Mouse (Mus musculus) cortical plate, adult 2 months (tissue): ENCODE measurements at regions not wholly inside any gene's neighbourhood (a gene's known extent, or its start where the extent isn't known, plus 50 kb on each side); places are given as distances from the start of the nearest gene placed in this dataset.

Experiments used
- H3K27ac ChIP-seq: fragments of 200-500 bp; 2 replicates; pipeline ENCODE4 v1.5.1; 2012; ENCODE audit warnings: low read length, control low read depth, inconsistent platforms; ENCODE audit not compliant: insufficient read depth
- H3K4me1 ChIP-seq: fragments of 200-500 bp; 2 replicates; pipeline ENCODE4 v1.6.1; 2011; ENCODE audit warnings: low read length; ENCODE audit not compliant: control insufficient read depth, insufficient read depth
- H3K4me3 ChIP-seq: fragments of 200-500 bp; 2 replicates; pipeline ENCODE4 v1.5.1; 2011; ENCODE audit warnings: mild to moderate bottlenecking, low read length, control low read depth; ENCODE audit not compliant: insufficient read depth
- CTCF ChIP-seq: fragments of 200-500 bp; IDR thresholded peaks from 2 replicates; pipeline ENCODE4 v1.5.1; 2011; ENCODE audit warnings: mild to moderate bottlenecking, control low read depth, low read length; ENCODE audit not compliant: insufficient read depth; ENCODE audit errors: extremely low read depth
- POLR2A ChIP-seq: fragments of 200-500 bp; IDR thresholded peaks from 2 replicates; pipeline ENCODE4 v1.6.1; 2011; ENCODE audit warnings: mild to moderate bottlenecking, low read length, control low read depth; ENCODE audit not compliant: insufficient read depth; ENCODE audit errors: extremely low read depth

- no peak overlapping the region for H3K27ac ChIP-seq
- TF ChIP-seq POLR2A (no peak), CTCF (peak; percentile 47; the same call in 1 of the 2 replicates)
- H3K4me3 ChIP-seq, result peak overlapping the region; percentile 27
- H3K4me1 ChIP-seq, result peaks cover 2% of the 10 kb centered on the region; the same call in 1 of the 2 replicates
Measured at GRCm38 (mm10) chr2:61401636-61402587, 176.5 kb upstream of the Tank start.

- TF ChIP-seq POLR2A, result no peak
- TF ChIP-seq CTCF, result no peak
Measured at GRCm38 (mm10) chr2:61398633-61399032, 179.8 kb upstream of the Tank start.

GRCm38 (mm10) chr2:61389622-61390021 is 188.8 kb upstream of the Tank start:
- TF ChIP-seq CTCF (no peak), POLR2A (no peak)

More at GRCm38 (mm10) chr2:61398633-61399032, 179.8 kb upstream of the Tank start:
- no peak overlapping the region for H3K27ac ChIP-seq
- peaks cover 2% of the 10 kb centered on the region; the same call in 1 of the 2 replicates for H3K4me1 ChIP-seq
- no peak overlapping the region for H3K4me3 ChIP-seq

GRCm38 (mm10) chr2:61389207-61389606 is 189.2 kb upstream of the Tank start:
- Histone ChIP-seq H3K4me1 (no peaks in the 10 kb centered on the region), H3K27ac (no peak overlapping the region), H3K4me3 (no peak overlapping the region)
- TF ChIP-seq POLR2A (no peak), CTCF (no peak)

More at GRCm38 (mm10) chr2:61389622-61390021, 188.8 kb upstream of the Tank start:
- H3K4me3 ChIP-seq, result no peak overlapping the region
- H3K27ac ChIP-seq, result no peak overlapping the region
- H3K4me1 ChIP-seq, result no peaks in the 10 kb centered on the region

- no peaks in the 10 kb centered on the region for H3K4me1 ChIP-seq
- TF ChIP-seq POLR2A (no peak), CTCF (no peak)
Measured at GRCm38 (mm10) chr2:61387561-61387960, 190.8 kb upstream of the Tank start.

GRCm38 (mm10) chr2:61386966-61387365 is 191.4 kb upstream of the Tank start:
- Histone ChIP-seq H3K4me3 (no peak overlapping the region), H3K4me1 (no peaks in the 10 kb centered on the region), H3K27ac (no peak overlapping the region)
- TF ChIP-seq CTCF (no peak), POLR2A (no peak)

More at GRCm38 (mm10) chr2:61387561-61387960, 190.8 kb upstream of the Tank start:
- no peak overlapping the region for H3K4me3 ChIP-seq
- H3K27ac ChIP-seq, result no peak overlapping the region

GRCm38 (mm10) chr2:61384467-61384866 is 193.9 kb upstream of the Tank start:
- no peaks in the 10 kb centered on the region for H3K4me1 ChIP-seq
- TF ChIP-seq CTCF, result no peak
- TF ChIP-seq POLR2A, result no peak

GRCm38 (mm10) chr2:61383744-61384295 is 194.6 kb upstream of the Tank start:
- TF ChIP-seq POLR2A, result no peak
- no peak for TF ChIP-seq CTCF
- H3K4me3 ChIP-seq, result no peak overlapping the region
- no peaks in the 10 kb centered on the region for H3K4me1 ChIP-seq
- H3K27ac ChIP-seq, result no peak overlapping the region

More at GRCm38 (mm10) chr2:61384467-61384866, 193.9 kb upstream of the Tank start:
- Histone ChIP-seq H3K4me3 (no peak overlapping the region), H3K27ac (no peak overlapping the region)

- Histone ChIP-seq H3K27ac (no peak overlapping the region), H3K4me1 (no peaks in the 10 kb centered on the region), H3K4me3 (no peak overlapping the region)
- TF ChIP-seq POLR2A, result no peak
- TF ChIP-seq CTCF, result no peak
Measured at GRCm38 (mm10) chr2:61379076-61379475, 199.3 kb upstream of the Tank start.
